Mouse (Mus musculus) retina, postnatal 1 day (tissue): ENCODE measurements around the gene Cyp11a1.
A peak's percentile ranks its signal among the peaks of the same experiment; 100 is the strongest.

ENCODE experiments used
- DNase-seq: peaks from one replicate; pipeline ENCODE4 v3.0.0-alpha.2; 2012

Gene Cyp11a1

GRCm38 (mm10) chr9:58009015-58009362 lies 2.8 kb downstream of the Cyp11a1 start:
- peak; percentile 93 for DNase-seq

GRCm38 (mm10) chr9:58009588-58009987 lies 3.4 kb downstream of the Cyp11a1 start:
- DNase-seq = peak; percentile 46

- no peak for DNase-seq
Observed at GRCm38 (mm10) chr9:58011027-58011426, 4.8 kb downstream of the Cyp11a1 start.

GRCm38 (mm10) chr9:58011552-58011951 lies 5.3 kb downstream of the Cyp11a1 start:
- no peak for DNase-seq

GRCm38 (mm10) chr9:58012486-58012885 lies 6.3 kb downstream of the Cyp11a1 start:
- peak; percentile 18 for DNase-seq

- peak; percentile 67 for DNase-seq
Observed at GRCm38 (mm10) chr9:58012935-58013334, 6.7 kb downstream of the Cyp11a1 start.

- DNase-seq = no peak
Observed at GRCm38 (mm10) chr9:58014393-58015160, 8.4 kb downstream of the Cyp11a1 start.

- DNase-seq = no peak
Observed at GRCm38 (mm10) chr9:58015856-58016255, 9.6 kb downstream of the Cyp11a1 start.

GRCm38 (mm10) chr9:58016962-58017361 lies 10.8 kb downstream of the Cyp11a1 start:
- no peak for DNase-seq

GRCm38 (mm10) chr9:58018385-58018784 lies 12.2 kb downstream of the Cyp11a1 start:
- no peak for DNase-seq

- no peak for DNase-seq
Observed at GRCm38 (mm10) chr9:58025995-58026394, 19.8 kb downstream of the Cyp11a1 start.

GRCm38 (mm10) chr9:58027426-58028180 lies 21.4 kb downstream of the Cyp11a1 start:
- DNase-seq = no peak

- DNase-seq = no peak
Observed at GRCm38 (mm10) chr9:58028841-58029240, 22.6 kb downstream of the Cyp11a1 start.

- DNase-seq = no peak
Observed at GRCm38 (mm10) chr9:58029635-58030034, 23.4 kb downstream of the Cyp11a1 start.

GRCm38 (mm10) chr9:58031895-58032294 lies 25.7 kb downstream of the Cyp11a1 start:
- DNase-seq = no peak

- DNase-seq = no peak
Observed at GRCm38 (mm10) chr9:58035519-58035918, 29.3 kb downstream of the Cyp11a1 start.

- no peak for DNase-seq
Observed at GRCm38 (mm10) chr9:58035951-58036698, 29.9 kb downstream of the Cyp11a1 start.

- DNase-seq = no peak
Observed at GRCm38 (mm10) chr9:58036961-58037360, 30.8 kb downstream of the Cyp11a1 start.

GRCm38 (mm10) chr9:58038500-58039168 lies 32.4 kb downstream of the Cyp11a1 start:
- peak; percentile 84 for DNase-seq

GRCm38 (mm10) chr9:58040977-58041376 lies 34.8 kb downstream of the Cyp11a1 start:
- peak; percentile 57 for DNase-seq

GRCm38 (mm10) chr9:58042391-58042790 lies 36.2 kb downstream of the Cyp11a1 start:
- no peak for DNase-seq

GRCm38 (mm10) chr9:58043496-58044017 lies 37.3 kb downstream of the Cyp11a1 start:
- no peak for DNase-seq

- DNase-seq = peak; percentile 70
Observed at GRCm38 (mm10) chr9:58044828-58045227, 38.6 kb downstream of the Cyp11a1 start.
